Comparison of ENCODE assay signal across 27 mouse cellular contexts in the genomic region with DNA sequence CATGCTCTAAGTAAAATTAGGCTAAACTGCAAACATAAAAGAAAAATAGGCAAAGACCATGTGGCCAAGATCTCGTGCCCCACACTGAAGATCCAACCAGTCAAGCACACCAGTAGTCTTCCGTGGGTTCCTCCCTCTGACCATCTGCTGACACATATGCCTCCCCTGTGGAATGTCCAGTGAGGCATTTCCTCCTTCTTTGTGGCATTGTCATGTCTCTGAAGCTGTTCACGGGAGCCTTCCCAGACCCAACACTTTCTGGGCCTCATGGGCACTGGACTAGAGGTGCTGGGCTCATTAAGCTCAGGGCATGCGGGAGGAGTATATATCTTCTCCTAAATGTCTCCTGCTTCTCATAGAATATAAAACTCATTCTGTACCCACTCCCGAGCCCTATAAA.
A peak's percentile ranks its signal among the peaks of the same experiment; 100 is the strongest.
DNase-seq lines count a peak whose midpoint lies in the region; ATAC-seq and TF ChIP-seq lines count a peak whose summit lies in the region.
"Had no signal": no experiment of that assay in that cellular context is flagged by ENCODE, and none has a peak within 500 bp of the region (broad histone marks: within the 10 kb centered on the region; RNA-seq: fewer than 3 reads in every experiment).

No protein-coding gene starts in this region.

- H3K4me2 ChIP-seq in hindbrain, postnatal 0 days (ENCODE audit: low read depth, low read length): no peak overlapping the region
- H3K4me2 ChIP-seq: embryonic facial prominence, embryonic 12.5 days; forebrain, embryonic 15.5 days; heart, embryonic 11.5 days; hindbrain, embryonic 13.5 days; limb, embryonic 13.5 days; liver, embryonic 11.5 days; lung, embryonic 15.5 days; midbrain, embryonic 12.5 days; neural tube, embryonic 13.5 days had no signal

- H3K4me3 ChIP-seq in hindbrain, postnatal 0 days (ENCODE audit: low read length): no peak overlapping the region
- H3K4me3 ChIP-seq in hindbrain, embryonic 10.5 days: no peak overlapping the region
- peak overlapping the region; percentile 38 for H3K4me3 ChIP-seq in megakaryocyte, embryonic 14.5 days (replicated peaks)
- H3K4me3 ChIP-seq: embryonic facial prominence, embryonic 12.5 days; forebrain, embryonic 10.5 days; forebrain, embryonic 15.5 days; hindbrain, embryonic 13.5 days; layer of hippocampus, adult 2 months; limb, embryonic 13.5 days; lung, embryonic 15.5 days; midbrain, embryonic 12.5 days; neural tube, embryonic 13.5 days had no signal

- no peak overlapping the region for H3K27ac ChIP-seq in hindbrain, postnatal 0 days
- no peak overlapping the region for H3K27ac ChIP-seq in hindbrain, embryonic 10.5 days
- H3K27ac ChIP-seq: embryonic facial prominence, embryonic 12.5 days; forebrain, embryonic 10.5 days; forebrain, embryonic 15.5 days; hindbrain, embryonic 13.5 days; layer of hippocampus, adult 2 months; limb, embryonic 13.5 days; lung, embryonic 15.5 days; midbrain, embryonic 12.5 days; neural tube, embryonic 13.5 days had no signal

- ATAC-seq in hindbrain, postnatal 0 days: no peak
- ATAC-seq in megakaryocyte, adult 5-6 weeks (ENCODE audit: poor library complexity, severe bottlenecking): no peak
- ATAC-seq: CD4-positive, CD25-positive, alpha-beta regulatory T cell, adult 4 months; forebrain, embryonic 15.5 days; intestine, postnatal 0 days had no signal

- H3K9ac ChIP-seq in hindbrain, postnatal 0 days (replicated peaks; ENCODE audit: low read length): no peak overlapping the region
- H3K9ac ChIP-seq: embryonic facial prominence, embryonic 12.5 days; forebrain, embryonic 15.5 days; hindbrain, embryonic 13.5 days; limb, embryonic 13.5 days; lung, embryonic 15.5 days; midbrain, embryonic 12.5 days; neural tube, embryonic 13.5 days had no signal

- H3K27me3 ChIP-seq in hindbrain, postnatal 0 days (ENCODE audit: insufficient read depth, low read length): no peaks in the 10 kb centered on the region
- H3K27me3 ChIP-seq in hindbrain, embryonic 10.5 days (ENCODE audit: insufficient read depth, poor library complexity, severe bottlenecking): peaks cover 71% of the 10 kb centered on the region
- H3K27me3 ChIP-seq in megakaryocyte, embryonic 14.5 days (replicated peaks): no peaks in the 10 kb centered on the region
- H3K27me3 ChIP-seq: embryonic facial prominence, embryonic 12.5 days; forebrain, embryonic 15.5 days; limb, embryonic 13.5 days; lung, embryonic 15.5 days had no signal

- peak; percentile 26 for DNase-seq in hindbrain, postnatal 0 days (ENCODE audit: low spot score)
- no peak for DNase-seq in hindbrain, embryonic 10.5 days (ENCODE audit: low spot score)
- peak; percentile 43 for DNase-seq in cerebellum, adult 9-10 months
- DNase-seq in heart, adult 9 months (ENCODE audit: low spot score in 2 of 2): no peak
- no peak for DNase-seq in embryo, embryonic 9.5 days (ENCODE audit: extremely low spot score)
- DNase-seq: adrenal gland, postnatal 25 days; gastrocnemius, postnatal 25 days; heart, adult 11 months; heart, postnatal 36 days; kidney, postnatal 14 days; right cerebral cortex, postnatal 25 days; thymus, postnatal 14 days had no signal

- 62% methylated on average over 5 of the region's 5 CpGs for WGBS in hindbrain, postnatal 0 days
- WGBS in hindbrain, embryonic 10.5 days: 80% methylated on average over 5 of the region's 5 CpGs

- no peak for TF ChIP-seq CTCF in hindbrain, postnatal 0 days (IDR thresholded peaks at IDR 0.05; ENCODE audit: low read depth)

- H3K36me3 ChIP-seq in hindbrain, postnatal 0 days (ENCODE audit: insufficient read depth, low read length): no peaks in the 10 kb centered on the region
- H3K36me3 ChIP-seq in hindbrain, embryonic 10.5 days: no peaks in the 10 kb centered on the region
- H3K36me3 ChIP-seq in megakaryocyte, embryonic 14.5 days (replicated peaks; ENCODE audit: low read length): peaks cover 5% of the 10 kb centered on the region
- H3K36me3 ChIP-seq: embryonic facial prominence, embryonic 12.5 days; forebrain, embryonic 15.5 days; hindbrain, embryonic 13.5 days; limb, embryonic 13.5 days; lung, embryonic 15.5 days; midbrain, embryonic 12.5 days; neural tube, embryonic 13.5 days had no signal

- no peaks in the 10 kb centered on the region for H3K4me1 ChIP-seq in hindbrain, postnatal 0 days (ENCODE audit: insufficient read depth, low read length)
- peaks cover 9% of the 10 kb centered on the region; the same call in 1 of the 2 replicates for H3K4me1 ChIP-seq in hindbrain, embryonic 10.5 days (replicated peaks)
- H3K4me1 ChIP-seq in megakaryocyte, embryonic 14.5 days: peaks cover 37% of the 10 kb centered on the region
- H3K4me1 ChIP-seq: hindbrain, embryonic 13.5 days; lung, embryonic 15.5 days; midbrain, embryonic 12.5 days; neural tube, embryonic 13.5 days had no signal

- H3K9me3 ChIP-seq in hindbrain, postnatal 0 days (ENCODE audit: low read length): no peaks in the 10 kb centered on the region
- H3K9me3 ChIP-seq in hindbrain, embryonic 10.5 days: peaks cover 7% of the 10 kb centered on the region
- peaks cover 15% of the 10 kb centered on the region for H3K9me3 ChIP-seq in megakaryocyte, embryonic 14.5 days
- H3K9me3 ChIP-seq: forebrain, embryonic 15.5 days; lung, embryonic 15.5 days; midbrain, embryonic 12.5 days; neural tube, embryonic 13.5 days had no signal

Comparison
In these comparisons a context has a peak if more than half of its experiments do, and no peak if none do; other contexts are left out.
1. DNase-seq: peak in hindbrain, postnatal 0 days (single experiment) and cerebellum, adult 9-10 months (single experiment); none in hindbrain, embryonic 10.5 days (single experiment), heart, adult 9 months (0 of 2) and embryo, embryonic 9.5 days (single experiment).